Mouse (Mus musculus) thymus, postnatal 14 days (tissue): ENCODE data around the gene Gbx2.

Source experiments
- DNase-seq: peaks from one replicate; pipeline ENCODE4 v3.0.0; 2021

Gbx2 gene

DNA sequence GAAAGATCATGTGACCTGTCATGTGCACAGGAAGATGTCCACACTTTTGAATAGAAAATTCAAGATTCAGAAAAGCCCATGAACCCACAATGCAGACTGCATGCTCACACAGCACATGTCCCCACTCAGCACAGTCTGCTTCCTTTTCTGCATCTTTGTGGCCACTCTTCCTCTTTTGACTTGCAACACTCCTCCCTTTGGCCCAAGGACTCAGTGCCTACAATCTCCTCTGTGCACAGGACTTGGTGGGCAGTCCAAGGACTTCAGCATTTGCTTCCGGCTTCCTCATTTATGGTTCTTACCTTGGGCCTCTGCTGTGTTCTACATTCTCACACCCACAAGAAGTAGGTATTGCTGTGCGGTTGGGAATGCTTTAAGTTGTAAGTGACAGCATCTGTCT is 28.7 kb downstream of the Gbx2 start:
- no peak for DNase-seq

DNA sequence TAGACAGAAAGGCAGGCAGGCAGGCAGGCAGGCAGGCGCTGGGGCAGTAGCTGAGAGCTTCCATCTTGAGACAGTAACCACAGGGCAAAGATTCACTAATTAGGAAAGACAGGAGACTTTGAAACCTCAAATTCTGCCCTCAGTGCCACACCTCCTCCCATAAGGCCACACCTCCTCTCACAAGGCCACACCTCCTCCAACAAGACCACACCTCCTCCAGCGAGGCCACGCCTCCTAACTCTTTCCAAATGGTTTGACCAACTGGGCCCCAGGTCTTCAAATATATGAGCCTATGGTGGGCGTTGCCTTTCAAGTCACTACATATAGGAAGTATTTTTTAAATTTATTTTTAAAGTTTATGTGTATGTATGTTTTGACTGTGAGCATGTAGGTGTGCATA is 29.6 kb downstream of the Gbx2 start:
- DNase-seq, result no peak

DNA sequence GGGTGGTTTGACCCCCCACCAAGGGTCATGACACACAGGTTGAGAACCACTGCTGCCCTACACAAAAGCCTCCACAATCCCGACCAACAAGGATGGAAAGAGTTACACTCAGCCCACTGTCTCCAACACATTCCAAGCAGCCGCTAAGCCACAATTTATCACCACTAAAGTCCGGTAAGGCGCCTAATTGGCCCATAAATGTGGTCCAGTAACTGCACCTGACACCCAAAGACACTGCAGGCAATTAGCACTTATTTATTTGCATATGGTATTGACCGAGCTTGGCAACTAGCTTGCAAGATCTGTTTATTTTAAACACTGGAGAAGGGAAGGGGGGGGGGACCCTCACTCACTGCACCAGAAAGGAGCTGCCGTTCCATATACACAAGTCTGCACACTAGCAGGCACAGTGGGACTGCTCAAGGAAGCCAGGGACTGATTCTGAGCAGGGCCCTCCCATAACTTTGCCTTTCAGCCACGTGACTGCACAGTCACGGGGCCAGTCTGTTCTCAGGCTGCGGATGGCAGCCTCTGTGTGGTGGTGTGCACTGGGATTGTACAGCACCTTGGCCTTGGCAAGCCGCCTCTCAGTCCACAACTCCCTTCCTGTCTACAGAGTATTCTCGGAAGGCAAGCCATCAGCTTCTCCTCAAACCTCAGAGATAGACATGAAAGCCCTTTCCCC is 31.1 kb downstream of the Gbx2 start:
- DNase-seq, result no peak

DNA sequence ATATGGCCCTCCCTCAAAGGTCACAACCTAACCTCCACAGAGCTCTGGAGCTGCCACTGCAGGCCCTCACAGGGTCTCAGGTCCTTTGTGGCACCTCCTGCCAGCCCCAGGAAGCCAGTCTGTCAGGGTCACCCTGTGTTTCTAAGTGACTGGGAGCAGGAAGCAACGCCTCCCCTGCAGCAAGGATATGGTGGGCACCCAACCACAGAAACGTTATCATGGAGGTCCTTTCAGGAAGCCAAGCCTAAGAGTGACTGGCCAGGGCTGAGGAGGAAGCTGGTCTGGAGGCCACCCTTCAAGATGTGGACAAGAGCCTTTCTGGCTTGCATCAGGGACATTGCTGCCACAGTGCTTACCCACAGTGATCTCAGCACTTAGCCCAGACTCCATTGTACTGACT is 31.9 kb downstream of the Gbx2 start:
- DNase-seq, result no peak

DNA sequence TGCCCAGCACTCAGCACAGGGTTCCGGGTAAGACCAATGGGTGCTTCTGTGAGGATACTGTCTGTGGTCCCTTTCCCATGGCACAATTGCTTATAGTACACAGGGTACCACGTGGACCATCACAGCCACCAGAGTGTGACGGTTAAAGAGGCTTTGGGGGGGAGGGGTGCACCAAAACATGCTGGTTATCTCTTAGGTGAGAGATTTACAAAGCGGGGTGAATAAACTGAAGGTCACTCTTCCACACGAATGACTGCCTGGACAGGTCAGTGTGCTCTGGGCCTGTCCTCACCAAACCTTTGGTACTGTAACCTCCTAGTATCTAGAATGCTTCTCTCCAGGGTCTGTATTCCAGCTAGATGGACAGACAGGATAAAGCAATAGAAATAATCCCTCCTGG is 35.2 kb downstream of the Gbx2 start:
- DNase-seq, result no peak

DNA sequence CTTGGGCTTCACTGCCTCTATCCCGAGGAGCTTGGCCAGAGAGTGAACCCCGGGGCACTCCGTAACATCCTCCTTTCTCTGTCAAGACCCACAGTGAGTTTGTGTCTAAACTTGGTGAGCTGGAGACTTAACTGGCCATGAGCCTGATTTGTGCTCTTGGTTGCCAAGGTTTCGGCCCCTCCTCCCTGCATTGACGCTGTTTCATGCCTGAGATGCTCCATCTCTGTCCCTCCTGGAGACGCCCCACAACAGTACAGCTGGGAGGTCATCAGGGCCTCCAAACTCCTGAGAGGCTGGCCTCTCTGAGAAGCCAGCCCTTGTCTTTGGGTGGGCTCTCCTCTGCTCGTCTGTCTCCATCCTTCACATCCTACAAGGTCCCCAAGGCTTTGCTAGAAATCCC is 38.7 kb downstream of the Gbx2 start:
- no peak for DNase-seq

DNA sequence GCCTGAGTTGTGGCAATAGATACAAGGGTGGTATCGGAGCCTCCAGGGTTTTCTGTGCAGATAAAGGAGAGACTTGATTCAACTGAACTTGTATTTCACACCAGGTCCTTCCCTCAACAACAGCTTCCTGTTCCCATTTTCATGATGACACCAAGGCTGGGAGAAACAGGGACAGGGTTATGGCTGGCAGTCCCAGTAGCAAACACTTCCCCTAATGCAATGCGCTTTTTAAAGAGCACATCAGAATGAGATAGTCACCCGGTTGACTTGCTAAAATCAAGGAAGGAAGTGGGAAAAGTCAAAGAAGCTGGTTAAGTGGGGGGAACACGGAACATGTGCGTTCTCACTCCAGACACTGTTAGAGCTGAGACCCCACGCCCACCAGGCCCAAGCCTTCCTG is 39.6 kb downstream of the Gbx2 start:
- DNase-seq, result no peak

DNA sequence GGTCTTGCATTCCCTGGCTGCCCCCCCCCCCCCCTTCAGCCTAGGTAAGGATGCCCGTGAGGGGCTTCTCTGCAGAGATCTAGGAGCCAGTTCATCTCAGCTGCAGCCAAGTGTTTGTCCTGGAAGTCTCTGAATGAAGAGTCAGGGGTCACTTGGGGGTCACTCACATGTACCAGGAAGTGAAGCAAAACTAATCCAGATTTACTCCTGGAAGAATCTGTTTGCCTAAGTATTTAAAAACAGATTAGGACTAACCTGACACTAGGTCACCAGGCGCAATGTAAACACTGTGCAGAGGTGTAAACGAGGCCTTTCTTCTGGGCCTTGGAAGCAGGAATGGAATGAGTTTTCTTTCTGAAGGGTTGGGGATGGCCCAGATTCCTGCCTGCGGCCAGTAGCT is 45.3 kb downstream of the Gbx2 start:
- DNase-seq, result no peak

DNA sequence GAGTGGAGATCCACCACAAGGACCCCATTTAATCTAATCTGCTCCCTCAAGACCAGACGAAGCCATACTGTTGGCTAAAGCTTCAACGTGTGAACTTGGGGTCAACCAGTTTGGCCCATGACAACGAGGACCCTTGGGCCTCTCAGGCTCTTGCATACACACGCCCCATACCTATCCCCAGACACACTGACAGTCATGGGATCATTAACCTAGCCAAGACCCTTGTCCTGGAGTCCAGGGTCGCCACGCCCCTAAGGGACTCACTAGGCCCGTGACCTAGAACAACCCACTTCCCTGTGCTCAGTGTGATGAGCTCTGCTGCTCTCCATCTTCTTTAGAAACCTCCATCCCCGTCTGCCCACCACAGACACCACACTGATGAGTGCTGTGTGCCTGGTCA is 46.6 kb downstream of the Gbx2 start:
- DNase-seq, result no peak

DNA sequence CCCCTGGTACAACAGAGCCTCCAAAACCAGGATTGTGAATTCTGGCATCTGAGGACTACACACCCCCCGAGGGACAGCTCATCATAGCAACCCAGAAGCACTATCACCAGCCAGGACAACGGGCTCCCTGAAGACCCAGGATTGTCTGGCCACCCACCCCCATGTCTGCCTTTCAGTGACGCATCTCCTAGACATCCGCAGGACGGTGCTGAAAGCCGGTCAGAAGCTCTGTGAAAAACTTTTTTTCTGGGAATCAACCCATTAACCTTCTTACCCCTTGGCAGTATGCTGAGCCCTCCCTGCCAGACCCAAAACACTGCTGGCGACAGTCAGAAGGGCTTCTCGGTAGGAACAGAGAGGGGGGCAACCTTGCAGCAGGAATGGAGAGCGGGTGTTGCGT is 50.1 kb downstream of the Gbx2 start:
- no peak for DNase-seq

DNA sequence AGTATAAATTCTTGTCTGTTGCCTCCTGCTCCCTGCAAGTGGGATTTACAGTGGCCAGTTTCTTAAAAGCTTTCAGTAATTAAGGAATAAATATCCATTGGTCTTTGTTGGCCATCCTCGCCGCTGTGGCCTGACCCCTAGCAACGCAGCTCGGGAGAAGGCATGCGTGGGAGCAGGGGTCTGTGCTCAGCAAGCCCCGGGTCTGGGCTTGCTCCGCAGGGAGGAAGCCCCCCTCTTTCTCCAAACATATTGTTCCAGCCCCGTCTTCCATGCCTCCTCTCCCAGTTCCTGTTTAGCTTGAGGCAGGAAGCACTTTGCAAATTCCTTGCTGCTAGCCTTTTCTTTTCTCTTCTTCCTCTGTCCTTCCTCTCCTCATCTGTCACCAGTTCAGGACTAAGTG is 50.8 kb downstream of the Gbx2 start:
- no peak for DNase-seq

DNA sequence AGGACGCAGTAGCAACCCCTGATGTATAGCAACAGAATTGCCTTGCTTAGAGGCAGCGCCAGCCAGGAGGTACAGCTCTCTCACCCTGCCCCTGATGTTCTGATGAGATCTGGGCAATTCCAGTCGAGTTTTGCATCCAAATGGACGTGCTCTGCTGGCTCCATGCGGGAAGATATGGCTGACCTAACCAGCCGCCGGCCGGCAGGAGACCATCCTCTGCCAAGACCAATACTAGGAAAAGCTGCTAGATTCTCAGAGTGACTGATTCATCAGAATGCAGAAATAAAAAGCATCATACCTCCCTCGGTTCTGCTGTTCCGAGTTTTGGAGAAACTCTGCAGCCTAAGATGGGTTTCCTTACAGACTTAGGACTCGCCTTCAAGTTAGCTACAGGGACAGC is 52.5 kb downstream of the Gbx2 start:
- no peak for DNase-seq
